Mouse (Mus musculus): ENCODE data around the gene Olfr1037.
"Not testable (repeated sequence)": the region's sequence is repeated elsewhere in the genome, so short reads cannot be mapped to it uniquely, and the experiment has no call there.

Gene Olfr1037

GRCm38 (mm10) chr2:86087285-86087684 is at the start of gene Olfr1037:
TSS of gene Olfr1037 (minus strand) at chr2:86087385.
- no peak for DNase-seq (ENCODE audit: low read depth, low spot score)

GRCm38 (mm10) chr2:86135828-86136227 is 48.6 kb upstream of the Olfr1037 start, which contains the start of gene Olfr1039:
TSS of gene Olfr1039 (minus strand) at chr2:86135928.
- DNase-seq (ENCODE audit: low read depth, low spot score) = no peak

- DNase-seq (ENCODE audit: low read depth, low spot score) = not testable (repeated sequence)
Measured at GRCm38 (mm10) chr2:86080478-86080877, 6.7 kb downstream of the Olfr1037 start.

- DNase-seq (ENCODE audit: low read depth, low spot score) = not testable (repeated sequence)
Measured at GRCm38 (mm10) chr2:86073692-86074091, 13.5 kb downstream of the Olfr1037 start, which contains the start of gene Olfr1036. TSS of gene Olfr1036 (plus strand) at chr2:86073992.

- DNase-seq (ENCODE audit: low read depth, low spot score) = no peak
Measured at GRCm38 (mm10) chr2:86070189-86070588, 17.0 kb downstream of the Olfr1037 start.

GRCm38 (mm10) chr2:86063766-86064165 is 23.4 kb downstream of the Olfr1037 start:
- not testable (repeated sequence) for DNase-seq (ENCODE audit: low read depth, low spot score)

- not testable (repeated sequence) for DNase-seq (ENCODE audit: low read depth, low spot score)
Measured at GRCm38 (mm10) chr2:86050777-86051176, 36.4 kb downstream of the Olfr1037 start.

- DNase-seq (ENCODE audit: low read depth, low spot score) = no peak
Measured at GRCm38 (mm10) chr2:86045561-86045960, 41.6 kb downstream of the Olfr1037 start, which contains the start of gene Olfr1034. TSS of gene Olfr1034 (plus strand) at chr2:86045861.

Data from A20 (cell line).